Mouse (Mus musculus): ENCODE data around the gene Lrp10. TPM values are rescaled to one million over a fixed set of nuclear protein-coding genes. Genes with fewer than 3 reads are reported as not detected.

The Lrp10 gene
- polyA plus RNA-seq, 1 experiment from 2014 or later = 21.2 TPM

DNA sequence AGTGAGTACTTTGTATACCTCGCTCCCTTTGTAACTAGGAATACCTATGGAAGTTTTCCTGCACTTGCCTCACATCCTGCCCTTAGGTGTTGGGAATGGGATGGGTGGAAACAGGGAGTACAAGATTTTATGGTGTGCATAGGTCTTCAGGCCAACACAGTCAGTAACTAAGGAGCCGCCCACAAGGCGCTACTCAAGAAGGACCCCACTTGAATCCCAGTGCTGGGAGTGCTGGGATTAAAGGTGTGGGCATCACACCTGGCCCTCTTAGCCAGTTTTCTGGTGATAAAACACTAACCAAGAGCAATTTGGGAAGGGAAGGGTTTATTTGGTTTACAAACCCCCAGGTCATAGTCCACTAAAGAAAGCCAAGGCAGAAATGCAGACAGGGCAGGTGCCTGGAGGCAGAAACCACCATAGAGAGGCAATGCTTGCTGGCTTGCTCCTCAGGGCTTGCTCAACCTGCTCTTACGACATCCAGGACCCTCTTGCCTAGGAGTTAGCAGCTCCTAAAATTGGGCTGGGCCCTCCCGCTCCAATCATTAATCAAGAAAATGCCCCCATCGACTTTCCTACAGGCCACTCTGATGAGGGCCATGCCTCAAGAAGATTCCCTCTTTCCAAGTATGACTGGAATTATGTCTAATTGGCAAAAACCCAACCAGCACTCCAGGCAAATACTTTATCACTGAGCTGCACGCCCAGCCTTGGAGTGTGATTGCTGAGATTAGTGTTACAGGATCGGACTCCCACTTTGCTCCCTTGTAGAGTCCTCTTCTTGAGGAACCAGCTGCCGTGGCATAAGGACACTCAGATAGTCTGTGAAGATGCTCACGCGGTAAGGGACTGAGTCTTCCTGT is 9.0 kb upstream of the Lrp10 start:
- no peaks in the 10 kb centered on the region for H3K36me3 ChIP-seq (replicated peaks)
- H3K9me3 ChIP-seq (replicated peaks) = no peaks in the 10 kb centered on the region
- H3K4me2 ChIP-seq = no peak overlapping the region
- H3K27ac ChIP-seq (replicated peaks) = no peak overlapping the region
- H3K9ac ChIP-seq = no peak overlapping the region
- ATAC-seq (ENCODE audit: insufficient read depth) = no peak
- H3K27me3 ChIP-seq = no peaks in the 10 kb centered on the region
- H3K4me1 ChIP-seq (replicated peaks) = peaks cover 9% of the 10 kb centered on the region
- WGBS (ENCODE audit: insufficient replicate concordance) = 53% methylated on average over 11 of the region's 11 CpGs
- H3K4me3 ChIP-seq (replicated peaks) = no peak overlapping the region

GRCm38 (mm10) chr14:54457907-54458569 is 5.9 kb upstream of the Lrp10 start:
- H3K9ac ChIP-seq = no peak overlapping the region
- H3K9me3 ChIP-seq (replicated peaks) = no peaks in the 10 kb centered on the region
- 60% methylated on average over 14 of the region's 14 CpGs for WGBS (ENCODE audit: insufficient replicate concordance)
- H3K36me3 ChIP-seq (replicated peaks) = no peaks in the 10 kb centered on the region
- ATAC-seq (ENCODE audit: insufficient read depth) = peak; percentile 15; the same call in 1 of the 2 replicates
- H3K4me3 ChIP-seq (replicated peaks) = no peak overlapping the region
- peaks cover 20% of the 10 kb centered on the region for H3K4me1 ChIP-seq (replicated peaks)
- H3K4me2 ChIP-seq = no peak overlapping the region
- no peak overlapping the region for H3K27ac ChIP-seq (replicated peaks)
- no peaks in the 10 kb centered on the region for H3K27me3 ChIP-seq

DNA sequence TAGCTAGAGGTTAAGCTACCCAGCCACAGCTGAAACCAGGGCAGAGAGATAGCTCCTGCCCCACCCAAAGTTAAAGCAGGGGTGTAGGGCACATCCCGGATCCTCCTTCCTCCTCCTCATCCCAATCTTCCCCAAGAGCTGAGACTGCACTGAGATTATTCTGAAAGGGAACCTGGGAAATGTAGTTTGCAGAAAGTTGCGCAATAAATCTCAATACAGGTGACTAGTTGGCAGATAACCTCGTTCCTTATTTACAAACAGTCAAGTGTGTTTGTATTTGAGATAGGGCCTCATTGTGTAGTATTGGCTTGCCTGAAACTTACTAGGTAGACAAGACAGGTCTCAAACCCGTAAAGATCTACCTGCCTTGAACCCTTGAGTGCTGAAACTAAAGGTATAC is 1.8 kb upstream of the Lrp10 start:
- no peak overlapping the region for H3K9ac ChIP-seq
- ATAC-seq (ENCODE audit: insufficient read depth) = no peak

DNA sequence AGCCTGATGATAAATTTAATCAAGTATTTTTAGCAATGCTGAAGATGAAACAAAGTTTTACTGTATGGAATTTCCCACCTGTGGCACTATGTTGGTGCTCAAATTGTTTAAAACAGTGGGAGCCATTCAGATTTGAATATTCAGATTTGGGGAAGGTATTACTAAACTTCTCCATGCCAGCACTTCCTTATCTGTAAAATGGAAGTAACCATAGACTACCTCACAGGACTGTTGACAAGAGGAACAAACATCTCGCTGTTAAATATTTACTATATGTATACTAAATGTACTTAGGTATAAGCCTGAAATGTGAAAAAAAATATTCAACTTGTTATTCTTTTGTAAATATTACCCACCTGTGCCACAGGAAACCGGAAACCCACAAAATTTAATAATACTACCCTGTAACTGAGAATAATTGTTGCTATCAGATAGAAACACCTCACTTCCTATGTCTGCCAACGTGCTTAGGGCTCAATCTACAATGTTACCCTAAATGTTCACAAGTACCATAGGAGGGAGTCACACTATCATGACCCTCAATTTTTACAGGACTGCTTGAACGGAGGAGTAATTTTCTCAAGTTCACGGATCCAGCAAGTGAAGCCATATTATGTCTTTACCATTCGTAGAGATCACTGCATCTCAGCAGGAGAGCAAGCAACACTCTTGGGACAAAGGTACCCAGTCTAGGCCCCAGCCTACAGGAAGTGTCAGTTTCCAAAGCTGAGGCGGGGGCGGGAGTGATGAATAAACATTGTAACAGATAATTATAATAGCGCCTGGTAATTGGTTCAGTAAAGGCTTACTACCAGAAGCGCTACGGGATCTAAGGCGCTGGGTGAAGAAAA is 604 bp upstream of the Lrp10 start:
- Histone ChIP-seq H3K4me1 (replicated peaks) (peaks cover 37% of the 10 kb centered on the region), H3K4me2 (peak overlapping the region; percentile 93), H3K4me3 (replicated peaks) (peak overlapping the region; percentile 97), H3K9ac (peak overlapping the region; percentile 93), H3K36me3 (replicated peaks) (peaks cover 28% of the 10 kb centered on the region), H3K9me3 (replicated peaks) (no peaks in the 10 kb centered on the region), H3K27me3 (no peaks in the 10 kb centered on the region), H3K27ac (replicated peaks) (peak overlapping the region; percentile 93)
- WGBS (ENCODE audit: insufficient replicate concordance) = 6% methylated on average over 12 of the region's 12 CpGs
- ATAC-seq (ENCODE audit: insufficient read depth) = peak; percentile 43

More for the DNA sequence above, 1.8 kb upstream of the Lrp10 start:
- Histone ChIP-seq H3K27ac (replicated peaks) (no peak overlapping the region), H3K4me3 (replicated peaks) (no peak overlapping the region), H3K4me1 (replicated peaks) (peaks cover 37% of the 10 kb centered on the region), H3K9me3 (replicated peaks) (no peaks in the 10 kb centered on the region), H3K27me3 (no peaks in the 10 kb centered on the region), H3K36me3 (replicated peaks) (peaks cover 16% of the 10 kb centered on the region), H3K4me2 (no peak overlapping the region)
- 57% methylated on average over 4 of the region's 4 CpGs for WGBS (ENCODE audit: insufficient replicate concordance)

- Histone ChIP-seq H3K36me3 (replicated peaks) (peaks cover 39% of the 10 kb centered on the region), H3K9ac (peak overlapping the region; percentile 93), H3K27me3 (no peaks in the 10 kb centered on the region), H3K4me3 (replicated peaks) (peak overlapping the region; percentile 97), H3K9me3 (replicated peaks) (no peaks in the 10 kb centered on the region), H3K4me2 (peak overlapping the region; percentile 93), H3K4me1 (replicated peaks) (peaks cover 37% of the 10 kb centered on the region), H3K27ac (replicated peaks) (peak overlapping the region; percentile 93)
- WGBS (ENCODE audit: insufficient replicate concordance) = under 1% methylated on average over 56 of the region's 57 CpGs
- ATAC-seq (ENCODE audit: insufficient read depth) = peak; percentile 74
Observed at GRCm38 (mm10) chr14:54464293-54465005, 512 bp downstream of the Lrp10 start.

DNA sequence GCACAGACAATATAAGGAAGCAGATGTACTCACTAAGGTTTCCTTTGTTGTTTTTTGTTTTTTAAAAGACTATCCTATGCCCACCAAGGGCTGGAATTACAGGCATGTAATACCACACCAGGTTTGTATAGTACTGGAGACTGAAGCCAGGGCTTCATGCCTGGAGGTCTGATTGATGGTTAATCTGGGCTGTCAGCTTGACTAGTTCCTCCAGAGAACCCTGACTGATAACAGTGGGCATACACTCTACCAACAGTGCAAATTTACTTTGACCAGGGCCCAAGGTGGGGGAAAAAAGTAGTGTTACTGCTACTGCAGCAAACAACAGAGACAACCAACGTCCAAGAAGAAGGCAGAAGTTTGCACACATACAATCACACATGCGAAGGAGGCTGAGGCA is 7.5 kb downstream of the Lrp10 start:
- no peak overlapping the region for H3K9ac ChIP-seq
- H3K27me3 ChIP-seq = peaks cover 19% of the 10 kb centered on the region
- H3K27ac ChIP-seq (replicated peaks) = no peak overlapping the region
- H3K9me3 ChIP-seq (replicated peaks) = no peaks in the 10 kb centered on the region
- ATAC-seq (ENCODE audit: insufficient read depth) = no peak
- peaks cover 3% of the 10 kb centered on the region for H3K4me1 ChIP-seq (replicated peaks)
- H3K4me2 ChIP-seq = no peak overlapping the region
- WGBS (ENCODE audit: insufficient replicate concordance) = 66% methylated on average over 2 of the region's 2 CpGs
- H3K36me3 ChIP-seq (replicated peaks) = peaks cover 44% of the 10 kb centered on the region
- H3K4me3 ChIP-seq (replicated peaks) = no peak overlapping the region

DNA sequence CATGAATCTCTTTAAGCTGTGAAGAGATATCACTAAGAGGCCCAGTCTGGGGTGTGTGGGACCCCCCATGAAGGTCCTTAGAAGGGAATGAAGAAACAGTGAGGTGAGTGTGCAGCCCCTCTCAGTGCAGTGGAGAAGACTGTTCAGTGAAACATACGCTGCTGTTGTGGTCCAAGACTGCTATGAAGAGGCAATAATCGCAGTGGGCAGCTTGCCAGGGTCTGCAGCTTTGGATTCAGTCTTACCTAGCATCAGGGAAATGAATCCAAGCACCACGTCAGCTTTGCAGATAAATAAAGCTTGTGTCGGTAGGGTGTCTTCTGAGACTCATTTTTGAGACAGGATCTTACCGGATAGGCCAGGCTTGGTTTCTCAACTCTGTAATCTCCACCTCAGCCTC is 8.7 kb downstream of the Lrp10 start:
- no peak overlapping the region for H3K4me2 ChIP-seq
- H3K9ac ChIP-seq = no peak overlapping the region
- no peak overlapping the region for H3K27ac ChIP-seq (replicated peaks)
- no peak overlapping the region for H3K4me3 ChIP-seq (replicated peaks)
- peaks cover 32% of the 10 kb centered on the region for H3K27me3 ChIP-seq
- 68% methylated on average over 5 of the region's 5 CpGs for WGBS (ENCODE audit: insufficient replicate concordance)
- peaks cover 32% of the 10 kb centered on the region for H3K36me3 ChIP-seq (replicated peaks)
- H3K9me3 ChIP-seq (replicated peaks) = no peaks in the 10 kb centered on the region
- ATAC-seq (ENCODE audit: insufficient read depth) = no peak
- peaks cover 11% of the 10 kb centered on the region for H3K4me1 ChIP-seq (replicated peaks)

DNA sequence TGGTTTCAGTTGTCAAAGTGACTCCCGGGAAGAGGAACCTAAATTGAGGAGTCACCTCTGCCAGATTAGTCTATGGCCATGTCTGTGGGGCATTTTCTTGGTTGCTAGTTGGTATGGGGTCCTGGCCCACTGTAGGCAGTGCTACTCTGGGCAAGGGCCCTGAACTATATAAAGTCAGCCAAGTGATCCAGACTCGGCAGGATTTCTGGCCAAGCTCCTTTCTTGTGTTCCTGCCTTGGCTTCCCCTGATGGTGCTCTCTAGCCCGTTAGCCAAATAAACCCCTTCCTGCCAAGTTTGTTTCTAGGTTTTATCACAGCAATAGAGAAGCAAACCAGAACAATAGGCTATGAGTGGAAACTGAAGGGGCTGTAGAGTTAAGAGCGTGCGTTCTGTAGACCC is 10.8 kb downstream of the Lrp10 start:
- peaks cover 11% of the 10 kb centered on the region for H3K36me3 ChIP-seq (replicated peaks)
- H3K27me3 ChIP-seq = peaks cover 52% of the 10 kb centered on the region
- no peak overlapping the region for H3K4me2 ChIP-seq
- no peak overlapping the region for H3K4me3 ChIP-seq (replicated peaks)
- no peaks in the 10 kb centered on the region for H3K9me3 ChIP-seq (replicated peaks)
- no peak overlapping the region for H3K27ac ChIP-seq (replicated peaks)
- peaks cover 17% of the 10 kb centered on the region for H3K4me1 ChIP-seq (replicated peaks)
- WGBS (ENCODE audit: insufficient replicate concordance) = 59% methylated on average over 5 of the region's 5 CpGs
- H3K9ac ChIP-seq = no peak overlapping the region
- ATAC-seq (ENCODE audit: insufficient read depth) = no peak

DNA sequence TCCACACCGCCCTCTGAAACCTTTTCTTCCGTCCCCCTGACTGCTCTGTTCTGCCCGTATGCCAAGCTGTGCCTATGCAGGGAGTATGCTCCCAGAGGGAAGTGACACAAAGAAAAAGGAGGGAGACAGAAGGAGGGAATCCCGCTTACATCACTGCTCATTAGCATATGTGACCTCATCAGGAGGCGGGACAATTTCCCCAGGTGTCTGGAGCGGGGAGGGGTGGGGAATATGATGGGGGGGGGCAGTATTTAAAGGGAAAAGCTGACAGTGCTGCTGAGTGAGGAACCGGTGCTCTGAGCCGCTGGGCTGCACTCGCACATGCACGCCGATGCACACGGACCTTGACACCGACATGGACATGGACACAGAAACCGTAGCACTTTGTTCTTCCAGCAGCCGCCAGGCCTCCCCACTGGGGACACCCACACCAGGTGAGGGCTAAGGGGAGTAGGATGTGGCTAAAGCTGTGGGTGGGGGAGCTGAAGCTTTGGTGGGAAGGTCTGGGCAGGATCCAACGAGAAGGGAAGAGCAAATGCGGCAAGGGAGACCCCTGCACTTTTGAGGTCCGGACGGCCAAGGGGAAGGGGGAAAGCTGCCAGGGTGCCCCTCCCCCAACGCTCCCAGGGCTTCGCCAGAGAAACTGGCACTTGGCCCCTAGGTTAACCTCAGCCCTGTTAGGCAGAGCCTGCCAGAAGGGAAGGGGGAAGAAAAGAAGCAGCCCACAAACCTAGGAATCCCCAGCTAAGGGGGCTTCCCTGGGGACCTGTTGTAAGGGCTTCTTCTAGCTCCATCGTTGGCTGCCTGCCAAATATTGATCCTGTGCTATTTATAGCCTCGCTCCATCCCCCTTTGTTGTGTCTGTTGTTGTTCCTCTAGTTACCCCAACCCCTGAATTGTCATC is 12.3 kb downstream of the Lrp10 start, which contains the start of gene Rem2:
Gene Rem2, plus strand, starts transcription at position 160 of the 904 bp plus-strand sequence.
- H3K9ac ChIP-seq = no peak within 1 kb of the TSS
- 4% methylated on average over 23 of the region's 23 CpGs for WGBS (ENCODE audit: insufficient replicate concordance)

More for the DNA sequence above, 12.3 kb downstream of the Lrp10 start, which contains the start of gene Rem2:
- no peaks in the 10 kb centered on the region for H3K36me3 ChIP-seq (replicated peaks)
- H3K4me1 ChIP-seq (replicated peaks) = peaks cover 19% of the 10 kb centered on the region
- peaks cover 67% of the 10 kb centered on the region for H3K27me3 ChIP-seq
- peak within 1 kb of the TSS; percentile 61 for H3K4me2 ChIP-seq
- H3K9me3 ChIP-seq (replicated peaks) = no peaks in the 10 kb centered on the region
- peak within 1 kb of the TSS; percentile 39 for H3K4me3 ChIP-seq (replicated peaks)
- ATAC-seq (ENCODE audit: insufficient read depth) = no peak
- H3K27ac ChIP-seq (replicated peaks) = no peak within 1 kb of the TSS
